In genomic region chr2:71458624-71459023, GRCm38 (mm10) we compare ENCODE assay signal across 20 mouse cellular contexts. TPM values are rescaled to one million over a fixed set of nuclear protein-coding genes. Genes with fewer than 3 reads are reported as not detected.
A peak's percentile ranks its signal among the peaks of the same experiment; 100 is the strongest.
DNase-seq lines count a peak whose midpoint lies in the region; ATAC-seq lines count a peak whose summit lies in the region.
"Had no signal": no experiment of that assay in that cellular context is flagged by ENCODE, and none has a peak within 500 bp of the region (broad histone marks: within the 10 kb centered on the region; RNA-seq: fewer than 3 reads in every experiment).

No protein-coding gene starts in this region.

- no peaks in the 10 kb centered on the region for H3K27me3 ChIP-seq in hindbrain, embryonic 10.5 days (ENCODE audit: insufficient read depth, poor library complexity, severe bottlenecking)
- no peaks in the 10 kb centered on the region for H3K27me3 ChIP-seq in hindbrain, embryonic 13.5 days
- H3K27me3 ChIP-seq in neural tube, embryonic 13.5 days = no peaks in the 10 kb centered on the region
- H3K27me3 ChIP-seq in embryonic facial prominence, embryonic 10.5 days (replicated peaks; ENCODE audit: low read depth, poor library complexity, severe bottlenecking) = no peaks in the 10 kb centered on the region
- H3K27me3 ChIP-seq: embryonic facial prominence, embryonic 13.5 days; forebrain, embryonic 13.5 days; heart, embryonic 15.5 days had no signal

- 65% methylated on average over 13 of the region's 13 CpGs for WGBS in hindbrain, embryonic 10.5 days
- 61% methylated on average over 13 of the region's 13 CpGs for WGBS in hindbrain, embryonic 13.5 days
- 60% methylated on average over 13 of the region's 13 CpGs for WGBS in neural tube, embryonic 13.5 days
- WGBS in embryonic facial prominence, embryonic 10.5 days = 41% methylated on average over 13 of the region's 13 CpGs

- intact Hi-C loops in left cerebral cortex, postnatal 14 days (cut with DNase I) = no loop called here

- peaks cover 8% of the 10 kb centered on the region; the same call in 1 of the 2 replicates for H3K4me1 ChIP-seq in hindbrain, embryonic 10.5 days (replicated peaks)
- H3K4me1 ChIP-seq in hindbrain, embryonic 13.5 days (replicated peaks) = 0 out of 2 replicates have a peak, but pooled peaks cover 3% of the 10 kb centered on the region
- peaks cover 5% of the 10 kb centered on the region for H3K4me1 ChIP-seq in neural tube, embryonic 13.5 days (replicated peaks)
- peaks cover 17% of the 10 kb centered on the region for H3K4me1 ChIP-seq in embryonic facial prominence, embryonic 10.5 days
- H3K4me1 ChIP-seq: heart, embryonic 15.5 days had no signal

- H3K27ac ChIP-seq in hindbrain, embryonic 10.5 days = peak overlapping the region; percentile 62
- no peak overlapping the region for H3K27ac ChIP-seq in hindbrain, embryonic 13.5 days
- no peak overlapping the region for H3K27ac ChIP-seq in neural tube, embryonic 13.5 days (replicated peaks)
- peak overlapping the region; percentile 58 for H3K27ac ChIP-seq in embryonic facial prominence, embryonic 10.5 days (replicated peaks)
- H3K27ac ChIP-seq: embryonic facial prominence, embryonic 13.5 days; forebrain, embryonic 13.5 days; gastrocnemius, adult 2 months; heart, embryonic 15.5 days had no signal

- ATAC-seq in hindbrain, embryonic 13.5 days (ENCODE audit: low FRiP score) = no peak
- no peak for ATAC-seq in neural tube, embryonic 13.5 days (ENCODE audit: low read depth)
- ATAC-seq: forebrain, embryonic 13.5 days; hindbrain, embryonic 16.5 days; inflammation-experienced regulatory T-cells, adult 6 months had no signal

- no peak for DNase-seq in hindbrain, embryonic 10.5 days (ENCODE audit: low spot score)
- DNase-seq in neural tube, embryonic 10.5 days (ENCODE audit: extremely low spot score, low spot score) = no peak
- DNase-seq in embryonic facial prominence, embryonic 10.5 days (ENCODE audit: low spot score) = no peak
- DNase-seq in left cerebral cortex, postnatal 14 days (ENCODE audit: low spot score in 2 of 2) = no peak
- no peak for DNase-seq in thymus, adult 18-20 months
- DNase-seq: adrenal gland, postnatal 10 days; cerebellum, adult 11-12 months; cerebellum, adult 9-10 months; cerebellum, postnatal 25 days; gastrocnemius, adult 2 months; gastrocnemius, postnatal 25 days; heart, postnatal 14 days had no signal

- H3K9ac ChIP-seq in hindbrain, embryonic 13.5 days = no peak overlapping the region
- H3K9ac ChIP-seq in neural tube, embryonic 13.5 days = no peak overlapping the region
- H3K9ac ChIP-seq: embryonic facial prominence, embryonic 13.5 days; forebrain, embryonic 13.5 days; heart, embryonic 15.5 days had no signal

- no peak overlapping the region for H3K4me2 ChIP-seq in hindbrain, embryonic 13.5 days
- 0 out of 2 replicates have a peak overlapping the region, but pooled peaks have one; percentile 16 for H3K4me2 ChIP-seq in neural tube, embryonic 13.5 days
- H3K4me2 ChIP-seq: embryonic facial prominence, embryonic 13.5 days; forebrain, embryonic 13.5 days; heart, embryonic 11.5 days; heart, embryonic 15.5 days had no signal

- H3K9me3 ChIP-seq in hindbrain, embryonic 10.5 days = no peaks in the 10 kb centered on the region
- H3K9me3 ChIP-seq in hindbrain, embryonic 13.5 days = no peaks in the 10 kb centered on the region
- H3K9me3 ChIP-seq in neural tube, embryonic 13.5 days = no peaks in the 10 kb centered on the region
- H3K9me3 ChIP-seq in embryonic facial prominence, embryonic 10.5 days = no peaks in the 10 kb centered on the region
- H3K9me3 ChIP-seq: embryonic facial prominence, embryonic 13.5 days; forebrain, embryonic 13.5 days; heart, embryonic 15.5 days had no signal

- no peak overlapping the region for H3K4me3 ChIP-seq in hindbrain, embryonic 10.5 days
- H3K4me3 ChIP-seq in hindbrain, embryonic 13.5 days = no peak overlapping the region
- no peak overlapping the region for H3K4me3 ChIP-seq in neural tube, embryonic 13.5 days
- 0 out of 2 replicates have a peak overlapping the region, but pooled peaks have one; percentile 11 for H3K4me3 ChIP-seq in embryonic facial prominence, embryonic 10.5 days
- H3K4me3 ChIP-seq: embryonic facial prominence, embryonic 13.5 days; forebrain, embryonic 13.5 days; gastrocnemius, adult 2 months; heart, embryonic 15.5 days had no signal

- H3K36me3 ChIP-seq in hindbrain, embryonic 10.5 days = no peaks in the 10 kb centered on the region
- H3K36me3 ChIP-seq in hindbrain, embryonic 13.5 days = no peaks in the 10 kb centered on the region
- no peaks in the 10 kb centered on the region for H3K36me3 ChIP-seq in neural tube, embryonic 13.5 days
- H3K36me3 ChIP-seq in embryonic facial prominence, embryonic 10.5 days (replicated peaks) = no peaks in the 10 kb centered on the region
- H3K36me3 ChIP-seq: embryonic facial prominence, embryonic 13.5 days; heart, embryonic 15.5 days had no signal

RNA-seq across cellular contexts. Expression of gene Metap1d, which starts 5.5 kb away (rescaled TPM):
- polyA plus RNA-seq in hindbrain, embryonic 10.5 days (2016; fragmentation: Nextera tagmentation; extraction: Ambion mirVana) = 26.1 and 27.2 TPM in 2 replicates
- polyA plus RNA-seq in hindbrain, embryonic 13.5 days (2015; fragmentation: Nextera tagmentation; extraction: Ambion mirVana) = 33.4 and 33.7 TPM in 2 replicates
- polyA plus RNA-seq in neural tube, embryonic 13.5 days (2015; fragmentation: Nextera tagmentation; extraction: Ambion mirVana) = 32.7 and 37.6 TPM in 2 replicates
- 29.1 and 29.6 TPM in 2 replicates for polyA plus RNA-seq in embryonic facial prominence, embryonic 10.5 days (2016; fragmentation: Nextera tagmentation; extraction: Ambion mirVana)
- total RNA-seq in left cerebral cortex, postnatal 14 days (2021) = 10 to 100 TPM; 14.4 to 14.6 TPM

Comparison
In these comparisons a context has a peak if more than half of its experiments do, and no peak if none do; other contexts are left out.
1. H3K27ac ChIP-seq: peak in hindbrain, embryonic 10.5 days (single experiment) and embryonic facial prominence, embryonic 10.5 days (single experiment); none in hindbrain, embryonic 13.5 days (single experiment) and neural tube, embryonic 13.5 days (single experiment).